Mouse (Mus musculus) liver, postnatal 0 days (tissue): ENCODE measurements at regions not wholly inside any gene's neighbourhood (a gene's known extent, or its start where the extent isn't known, plus 50 kb on each side); places are given as distances from the start of the nearest gene placed in this dataset.

Source experiments
- ATAC-seq: fragments of 200-750 bp; cut with Nextera tagmentation; 2 replicates; pipeline ENCODE4 v1.8.0; 2017; ENCODE audit warnings: mild to moderate bottlenecking, moderate library complexity
- DNase-seq: peaks from one replicate; pipeline ENCODE4 v3.0.0-alpha.2; 2016
- H3K27ac ChIP-seq: fragments of 300-500 bp; sonication (generic); 2 replicates; pipeline ENCODE4 v1.5.1; 2014; ENCODE audit warnings: antibody characterized with exemption, moderate library complexity, mild to moderate bottlenecking, low read depth
- H3K27me3 ChIP-seq: fragments of 300-500 bp; sonication (generic); 2 replicates; pipeline ENCODE4 v1.6.1; 2014; ENCODE audit warnings: low read length, control low read depth, mixed read lengths; ENCODE audit not compliant: insufficient read depth
- H3K36me3 ChIP-seq: fragments of 300-500 bp; sonication (generic); replicated peaks from 2 replicates; pipeline ENCODE4 v1.6.1; 2014; ENCODE audit warnings: mild to moderate bottlenecking, control low read depth, low read length, moderate library complexity, mixed read lengths; ENCODE audit not compliant: insufficient read depth
- H3K4me1 ChIP-seq: fragments of 300-500 bp; sonication (generic); 2 replicates; pipeline ENCODE4 v1.6.1; 2014; ENCODE audit warnings: antibody characterized with exemption, mild to moderate bottlenecking, control low read depth; ENCODE audit not compliant: insufficient read depth
- H3K4me2 ChIP-seq: fragments of 300-500 bp; sonication (generic); 2 replicates; pipeline ENCODE4 v1.6.1; 2014; ENCODE audit warnings: low read depth, mild to moderate bottlenecking, low read length, moderate library complexity, mixed read lengths
- H3K4me3 ChIP-seq: fragments of 300-500 bp; sonication (generic); 2 replicates; pipeline ENCODE4 v1.5.1; 2014; ENCODE audit warnings: low read depth, low read length
- H3K9ac ChIP-seq: fragments of 300-500 bp; sonication (generic); replicated peaks from 2 replicates; pipeline ENCODE4 v1.6.1; 2014; ENCODE audit warnings: mild to moderate bottlenecking, moderate library complexity
- H3K9me3 ChIP-seq: fragments of 300-500 bp; sonication (generic); 2 replicates; pipeline ENCODE4 v1.6.1; 2016; ENCODE audit warnings: mild to moderate bottlenecking, control low read depth, low read length, mixed read lengths
- CTCF ChIP-seq: sonication (generic); IDR thresholded peaks from 2 replicates; pipeline ENCODE4 v1.5.1; 2016; ENCODE audit warnings: antibody characterized with exemption, low read depth
- EP300 ChIP-seq: IDR thresholded peaks from 2 replicates; pipeline ENCODE4 v1.6.1; 2016; ENCODE audit warnings: antibody characterized with exemption, low read depth, mild to moderate bottlenecking
- WGBS: fragments of 180-500 bp; shearing (Covaris S2); extraction: QIAGEN DNeasy Blood & Tissue Kit; methylation state at CpG from one replicate; pipeline ENCODE4 v1.1.7; 2014; ENCODE audit not compliant: insufficient replicate concordance; 5-methylcytosine and 5-hydroxymethylcytosine counted together

- H3K4me3 ChIP-seq: no peak overlapping the region
- no peaks in the 10 kb centered on the region for H3K4me1 ChIP-seq
- H3K27me3 ChIP-seq: no peaks in the 10 kb centered on the region
- H3K27ac ChIP-seq: no peak overlapping the region
- H3K9ac ChIP-seq: no peak overlapping the region
- no peak for ATAC-seq
- TF ChIP-seq EP300: no peak
- TF ChIP-seq CTCF: no peak
- H3K36me3 ChIP-seq: no peaks in the 10 kb centered on the region
- WGBS: 57% methylated on average over 2 of the region's 2 CpGs
- no peaks in the 10 kb centered on the region for H3K9me3 ChIP-seq
- no peak for DNase-seq
- H3K4me2 ChIP-seq: no peak overlapping the region
Observed at GRCm38 (mm10) chrX:82528640-82529351, 419.9 kb upstream of the Dmd start.

DNA sequence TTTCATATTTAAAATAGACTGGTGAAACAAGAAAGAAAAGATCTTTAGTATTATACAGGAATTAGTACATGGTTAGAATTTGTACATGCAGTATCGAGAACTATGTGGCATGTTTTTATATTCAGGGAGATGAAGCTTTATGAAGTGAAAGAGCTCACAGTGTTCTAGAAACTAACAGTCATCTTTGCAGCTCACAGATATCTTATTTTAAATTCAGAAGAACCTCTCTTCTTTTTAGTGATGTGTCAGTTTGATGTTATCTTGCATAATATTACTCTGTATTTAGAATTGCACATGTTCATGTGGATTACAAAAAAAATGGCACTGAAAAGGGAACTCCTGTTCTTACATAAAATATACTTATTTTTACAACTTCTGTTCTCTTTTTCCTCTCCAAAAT, 377.1 kb upstream of the Dmd start:
- no peaks in the 10 kb centered on the region for H3K9me3 ChIP-seq
- H3K36me3 ChIP-seq: no peaks in the 10 kb centered on the region
- WGBS: 79% methylated on average over 1 of the region's 1 CpGs

GRCm38 (mm10) chrX:82613361-82613760, 335.3 kb upstream of the Dmd start:
- WGBS: 36% methylated on average over 2 of the region's 2 CpGs
- H3K27me3 ChIP-seq: no peaks in the 10 kb centered on the region
- DNase-seq: no peak
- TF ChIP-seq CTCF (0 out of 2 replicates have a peak, but pooled peaks have one; percentile 13), EP300 (no peak)
- H3K36me3 ChIP-seq: no peaks in the 10 kb centered on the region
- no peak for ATAC-seq
- no peak overlapping the region for H3K27ac ChIP-seq
- H3K9ac ChIP-seq: no peak overlapping the region
- no peak overlapping the region for H3K4me3 ChIP-seq
- no peak overlapping the region for H3K4me2 ChIP-seq
- no peaks in the 10 kb centered on the region for H3K9me3 ChIP-seq
- no peaks in the 10 kb centered on the region for H3K4me1 ChIP-seq

More for the DNA sequence above, 377.1 kb upstream of the Dmd start:
- Histone ChIP-seq H3K27me3 (no peaks in the 10 kb centered on the region), H3K4me3 (no peak overlapping the region), H3K9ac (no peak overlapping the region), H3K27ac (no peak overlapping the region), H3K4me2 (no peak overlapping the region), H3K4me1 (no peaks in the 10 kb centered on the region)
- no peak for DNase-seq
- TF ChIP-seq CTCF (no peak), EP300 (no peak)
- no peak for ATAC-seq

- WGBS: 45% methylated on average over 3 of the region's 3 CpGs
Observed at GRCm38 (mm10) chrX:82650359-82650758, 298.3 kb upstream of the Dmd start.

More at GRCm38 (mm10) chrX:82650359-82650758, 298.3 kb upstream of the Dmd start:
- Histone ChIP-seq H3K4me3 (no peak overlapping the region), H3K4me1 (no peaks in the 10 kb centered on the region), H3K9me3 (no peaks in the 10 kb centered on the region), H3K9ac (no peak overlapping the region), H3K27me3 (no peaks in the 10 kb centered on the region), H3K36me3 (no peaks in the 10 kb centered on the region), H3K4me2 (no peak overlapping the region), H3K27ac (no peak overlapping the region)
- TF ChIP-seq CTCF (no peak), EP300 (no peak)
- ATAC-seq (no peak), DNase-seq (no peak)
